Mouse (Mus musculus): ENCODE data around the gene Ppp2r5e.
A peak's percentile ranks its signal among the peaks of the same experiment; 100 is the strongest.

Ppp2r5e gene

DNA sequence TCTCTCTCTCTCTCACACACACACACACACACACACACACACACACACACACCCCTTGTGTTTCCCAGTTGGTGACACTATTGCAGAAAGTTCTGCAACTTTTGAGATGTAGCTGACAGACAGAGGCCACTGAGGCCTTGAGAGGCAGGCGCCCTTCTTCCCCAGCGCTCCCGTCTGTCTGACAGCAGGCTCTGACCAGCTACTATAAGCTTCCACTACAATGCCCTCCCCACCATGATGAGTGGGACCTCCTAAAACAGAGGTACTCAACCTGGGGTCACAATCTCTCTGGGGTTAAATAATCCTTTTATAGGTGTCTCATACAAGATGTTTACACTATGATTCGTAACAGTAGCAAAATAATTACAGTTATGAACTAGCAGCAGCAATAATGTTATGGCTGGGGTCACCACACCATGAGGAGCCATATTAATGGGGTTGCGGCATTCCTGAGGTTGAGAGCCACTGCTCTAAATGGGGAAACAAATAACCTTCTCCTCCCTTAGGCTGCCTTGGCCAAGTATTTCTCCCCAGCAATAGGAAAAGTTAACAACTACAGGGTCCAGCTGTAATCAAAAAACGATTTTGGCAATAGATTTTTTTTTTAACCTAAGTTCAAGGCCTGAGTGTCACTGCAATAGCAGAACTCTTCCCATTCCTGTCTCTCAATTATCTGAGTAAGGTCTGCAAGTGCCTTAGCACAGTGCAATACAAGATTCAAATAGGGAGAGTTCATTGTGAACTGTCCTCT, 58.2 kb downstream of the Ppp2r5e start:
- DNase-seq (ENCODE audit: low spot score in 2 of 2) = no peak

DNA sequence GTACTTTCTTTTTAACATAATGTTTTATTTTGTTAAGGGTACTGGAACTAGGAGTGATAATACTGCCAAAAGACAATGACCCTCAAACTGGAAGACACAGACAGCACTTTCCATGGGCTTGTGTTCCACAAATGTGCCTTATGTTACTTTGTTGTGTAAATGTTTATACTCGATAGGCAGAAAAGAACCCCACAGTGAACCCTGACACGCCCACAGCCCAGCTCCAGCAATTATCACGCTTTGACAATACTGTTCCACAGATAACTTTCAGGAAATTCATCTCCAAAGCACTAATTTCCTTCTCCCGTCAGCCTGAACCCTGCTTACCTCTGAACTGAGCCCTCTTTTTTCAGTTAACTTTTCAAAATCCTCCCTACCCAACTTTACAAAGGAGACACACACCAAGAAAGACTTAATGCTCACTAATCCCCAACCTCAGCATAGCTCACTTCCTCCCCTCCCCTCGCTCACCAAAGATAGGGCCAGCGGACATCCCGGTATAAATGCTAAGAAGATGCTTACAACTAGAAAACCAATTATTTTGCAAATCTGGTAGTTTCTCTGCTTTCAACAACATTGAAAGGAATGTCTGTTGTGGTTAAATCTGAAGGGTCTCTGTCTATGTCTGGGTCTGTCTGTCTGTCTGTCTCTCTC, 58.9 kb downstream of the Ppp2r5e start:
- DNase-seq (ENCODE audit: low spot score in 2 of 2) = no peak

DNA sequence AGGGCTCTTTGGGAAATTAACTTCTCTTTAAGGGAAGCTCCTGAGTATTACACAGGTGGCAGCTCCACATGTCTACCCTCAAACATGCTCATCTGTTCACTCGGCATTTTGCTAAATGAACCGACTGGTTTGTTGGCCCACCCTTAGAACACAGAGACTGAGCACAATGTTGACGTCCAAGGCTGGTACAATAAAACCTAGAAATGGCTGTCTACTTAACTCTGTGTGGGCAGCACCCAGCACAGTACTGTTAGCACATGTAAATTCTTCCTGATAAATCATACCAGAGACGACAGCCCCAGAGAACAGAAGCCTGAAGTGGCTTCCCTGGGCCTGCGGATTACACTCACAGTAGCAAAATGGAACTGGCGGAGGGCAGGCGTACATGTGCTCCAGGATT, 59.5 kb downstream of the Ppp2r5e start:
- no peak for DNase-seq (ENCODE audit: low spot score in 2 of 2)

DNA sequence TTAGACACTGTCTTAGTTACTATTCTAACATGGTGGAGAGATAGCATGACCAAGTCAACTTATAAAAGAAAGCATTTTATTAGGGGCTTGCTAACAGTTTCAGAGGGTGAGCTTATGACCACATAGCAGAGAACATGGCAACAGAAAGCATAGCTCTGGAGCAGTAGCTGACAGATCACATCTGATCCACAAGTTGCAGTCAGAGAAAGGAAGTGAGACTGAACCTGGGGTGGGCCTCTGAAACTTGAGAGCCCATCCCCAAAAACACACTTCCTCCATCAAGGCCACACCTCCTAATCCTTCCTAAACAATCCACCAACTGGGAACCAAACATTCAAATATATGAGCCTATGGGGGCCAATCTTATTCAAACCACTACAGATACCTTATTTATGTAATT, 62.9 kb downstream of the Ppp2r5e start:
- DNase-seq (ENCODE audit: low spot score in 2 of 2) = no peak

DNA sequence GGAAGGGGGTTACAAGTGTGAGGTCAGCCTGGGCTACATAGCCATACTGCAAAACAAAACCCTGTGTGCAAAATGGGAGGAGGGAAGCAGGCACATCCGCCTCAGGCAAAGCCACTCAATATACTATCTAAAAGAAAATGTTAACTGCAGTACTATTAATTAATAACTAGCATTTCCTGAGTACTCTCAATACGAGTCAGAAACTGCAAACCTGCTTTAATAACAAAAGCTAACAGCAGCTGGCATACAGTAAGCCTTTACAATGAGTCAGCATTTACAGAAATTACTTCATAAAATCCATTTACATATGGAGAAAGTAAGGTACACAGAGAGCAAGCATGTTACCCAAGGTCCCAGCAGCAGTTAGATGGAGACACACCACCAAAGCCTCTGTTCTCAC, 64.2 kb downstream of the Ppp2r5e start:
- DNase-seq (ENCODE audit: low spot score in 2 of 2) = no peak

DNA sequence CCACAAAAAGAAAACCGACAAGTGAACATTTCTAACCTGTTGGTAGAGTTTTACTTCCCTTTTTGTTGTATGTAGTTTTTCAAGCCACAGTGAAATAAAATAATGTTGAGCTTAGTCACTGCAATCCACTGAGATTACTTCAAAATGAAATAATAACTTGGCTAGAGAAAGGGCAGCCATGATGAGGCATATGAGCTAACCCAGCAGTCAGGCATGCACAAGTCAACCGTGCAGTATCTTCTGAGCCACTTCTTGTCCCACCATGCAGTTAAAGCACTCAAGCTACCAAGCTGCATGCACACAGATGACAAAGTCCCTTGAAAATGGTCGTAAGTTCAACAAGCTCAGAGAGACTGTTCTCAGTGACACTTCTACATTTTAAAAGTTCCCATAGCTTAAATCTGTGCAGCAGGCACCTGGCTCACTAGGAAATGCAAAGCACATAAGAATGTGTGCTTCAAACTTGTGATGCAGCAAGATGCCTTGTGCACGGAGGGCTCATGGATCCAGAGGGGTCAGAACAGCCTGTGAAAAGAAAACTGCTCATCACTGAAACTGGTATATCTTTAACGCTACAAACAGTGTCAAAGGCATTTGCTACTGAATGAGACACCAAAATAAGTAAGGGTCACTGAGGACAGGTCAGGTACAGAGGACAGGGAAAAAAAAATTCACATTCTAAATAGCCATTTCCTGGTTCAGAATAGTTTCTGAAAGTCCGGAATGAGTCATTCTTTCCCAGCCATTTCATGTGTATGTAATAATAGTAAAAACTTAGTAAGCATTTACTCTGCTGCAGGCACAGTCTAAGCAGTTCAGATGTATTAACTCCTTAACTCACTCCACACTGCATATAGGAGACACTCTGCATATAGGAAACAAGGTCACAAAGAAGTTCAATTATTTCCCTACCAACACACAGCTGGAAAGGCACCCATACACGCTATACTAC, 66.9 kb downstream of the Ppp2r5e start:
- no peak for DNase-seq (ENCODE audit: low spot score in 2 of 2)

DNA sequence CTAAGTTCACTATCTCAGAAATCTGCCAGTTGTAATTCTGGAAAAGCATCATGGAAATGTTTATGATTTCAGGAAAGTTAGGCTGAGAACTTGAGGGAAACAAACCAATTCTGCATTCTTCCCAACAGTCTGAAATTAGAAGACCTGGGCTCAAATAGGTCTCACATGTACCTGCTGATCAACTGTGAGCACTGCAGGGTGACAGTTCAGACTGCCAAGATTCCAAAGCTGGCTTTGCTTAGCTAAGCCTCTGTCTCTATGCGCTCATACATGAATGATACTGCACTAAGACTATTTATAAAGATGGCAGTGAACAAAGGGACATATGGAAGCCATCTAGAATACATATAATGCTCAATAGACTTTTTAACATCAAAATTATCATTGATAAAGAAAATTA, 67.7 kb downstream of the Ppp2r5e start:
- no peak for DNase-seq (ENCODE audit: low spot score in 2 of 2)

DNA sequence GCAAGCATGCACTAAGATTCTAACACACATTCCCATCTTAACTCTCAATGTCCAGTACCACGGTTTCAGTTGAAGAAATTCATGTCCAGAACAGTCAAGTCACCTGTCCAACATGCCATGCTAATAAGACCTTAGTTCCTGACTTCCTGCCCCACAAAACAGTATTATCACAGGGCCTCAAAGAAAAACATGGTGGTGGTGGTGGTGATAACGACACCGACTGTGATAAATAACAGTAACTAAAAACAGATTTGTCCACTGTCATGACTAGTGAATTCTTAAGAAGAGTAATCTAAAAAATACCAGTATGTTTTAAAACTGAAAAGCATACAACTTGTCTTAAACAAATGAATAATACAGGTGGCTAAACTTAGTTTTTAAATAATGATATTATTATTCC, 71.8 kb downstream of the Ppp2r5e start:
- DNase-seq (ENCODE audit: low spot score in 2 of 2) = no peak

DNA sequence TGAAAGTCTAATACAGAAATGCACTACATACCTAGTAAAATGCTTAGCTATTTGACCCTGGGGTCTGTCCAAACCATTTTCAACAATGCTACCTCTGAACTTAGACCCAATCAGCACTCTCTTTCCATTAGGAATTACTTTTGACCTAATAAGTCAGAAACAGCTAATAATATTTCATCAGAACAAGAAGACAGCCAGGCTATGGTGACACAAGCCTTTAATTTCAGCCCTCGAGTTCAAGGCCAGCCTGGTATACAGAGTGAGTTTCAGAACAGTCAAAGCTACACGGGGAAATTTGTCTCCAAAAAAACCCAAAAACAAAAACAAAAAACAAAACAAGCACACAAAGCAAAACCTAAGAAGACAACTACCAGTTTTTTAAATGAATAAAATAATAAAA, 73.1 kb downstream of the Ppp2r5e start:
- no peak for DNase-seq (ENCODE audit: low spot score in 2 of 2)

DNA sequence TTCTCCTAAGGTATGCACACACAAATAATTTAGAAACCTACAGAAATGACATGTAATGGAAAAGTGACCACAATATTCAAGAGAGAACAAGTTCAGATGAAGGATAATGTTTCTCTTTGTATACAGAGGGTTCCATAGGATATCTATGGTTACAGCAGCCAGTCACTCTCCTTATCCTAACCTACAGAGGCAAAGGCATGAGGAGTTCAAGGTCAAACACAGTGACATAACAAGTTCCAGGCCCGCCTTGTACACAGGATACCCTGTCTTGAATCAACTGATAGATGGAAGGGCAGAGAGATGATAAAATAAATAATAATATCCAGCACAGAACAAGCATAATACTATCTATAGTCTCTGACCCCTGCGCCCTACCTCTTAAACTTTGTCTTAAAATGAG, 73.7 kb downstream of the Ppp2r5e start:
- no peak for DNase-seq (ENCODE audit: low spot score in 2 of 2)

DNA sequence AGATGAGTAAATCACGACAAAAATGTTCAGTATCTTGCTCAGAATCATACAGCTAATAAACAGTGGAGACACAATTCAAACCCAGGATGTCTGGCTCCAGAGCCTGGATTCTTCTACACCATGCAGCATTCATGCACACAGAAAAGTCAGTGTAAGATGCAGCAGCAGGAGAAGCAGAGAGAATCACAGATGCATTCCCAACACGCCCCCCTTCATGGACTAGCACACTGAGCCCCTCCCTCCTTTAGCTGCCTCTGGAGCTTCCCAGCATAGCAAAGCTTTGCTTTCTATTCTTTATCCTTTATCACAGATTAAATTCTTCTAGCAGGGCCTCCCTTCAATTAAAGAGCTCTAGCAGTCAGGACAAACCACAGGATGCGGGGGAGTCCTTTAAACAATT, 75.7 kb downstream of the Ppp2r5e start:
- DNase-seq (ENCODE audit: low spot score in 2 of 2) = peak in 1 of 2 experiments; percentile 43

DNA sequence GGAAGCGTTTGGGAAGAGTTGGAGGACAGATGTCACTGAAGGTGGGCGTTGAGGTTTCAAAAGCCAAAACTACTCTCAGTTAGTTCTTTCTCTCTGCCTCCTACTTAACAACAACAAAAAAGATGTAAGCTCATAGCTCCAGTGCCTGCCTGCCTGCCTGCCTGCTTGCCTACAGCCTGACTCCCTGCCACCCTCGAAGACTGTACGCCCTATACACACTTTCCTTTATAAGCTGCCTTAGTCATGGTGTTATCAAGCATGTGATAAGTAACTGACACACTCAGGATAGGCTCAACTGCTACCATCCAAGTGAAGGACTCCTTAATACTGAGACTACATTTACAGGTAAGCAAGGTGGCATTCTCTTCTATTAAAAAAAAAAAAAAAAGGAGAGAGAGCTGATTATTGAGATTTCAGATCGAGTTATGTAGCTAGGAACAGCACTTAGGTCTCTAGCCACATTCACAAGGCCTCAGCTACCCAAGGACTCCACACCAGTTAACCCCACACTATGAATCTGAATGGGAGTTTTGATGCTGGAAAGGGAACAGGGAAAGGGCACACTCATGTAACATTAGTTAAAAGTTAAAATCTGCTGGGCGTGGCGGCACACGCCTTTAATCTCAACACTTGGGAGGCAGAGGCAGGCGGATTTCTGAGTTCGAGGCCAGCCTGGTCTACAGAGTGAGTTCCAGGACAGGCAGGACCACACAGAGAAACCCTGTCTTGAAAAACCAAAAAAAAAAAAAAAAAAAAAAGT, 76.7 kb downstream of the Ppp2r5e start:
- DNase-seq (ENCODE audit: low spot score in 2 of 2) = no peak

DNA sequence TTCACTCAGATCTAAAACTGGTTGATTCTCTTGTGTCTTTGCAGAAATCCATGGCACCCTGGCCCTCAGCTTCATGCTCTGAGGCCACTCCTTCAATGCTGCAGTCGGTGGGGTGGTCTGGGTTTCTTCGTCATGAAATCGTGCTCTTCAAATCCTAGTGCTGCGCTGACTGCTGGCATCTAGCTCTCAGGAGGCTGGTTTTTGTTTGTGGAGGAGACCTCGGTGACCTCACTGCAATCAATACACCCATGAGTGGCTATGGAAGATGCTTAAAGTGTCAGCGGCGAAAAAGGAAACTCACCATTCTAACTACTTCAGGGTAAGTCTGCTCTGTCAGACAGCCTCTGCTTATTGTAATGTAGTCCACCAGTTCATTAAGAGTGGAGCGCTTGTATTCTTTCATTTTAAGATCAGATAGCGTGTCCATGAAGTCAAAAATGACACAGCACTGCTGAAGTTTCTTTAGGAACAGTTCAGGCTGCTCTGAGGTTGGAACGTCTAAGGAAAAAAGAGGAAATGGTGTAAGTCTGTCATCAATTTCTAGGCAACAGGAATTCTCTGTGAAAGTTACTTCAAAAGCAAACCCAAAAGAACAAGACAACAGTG, 80.6 kb downstream of the Ppp2r5e start:
- no peak for DNase-seq (ENCODE audit: low spot score in 2 of 2)

DNA sequence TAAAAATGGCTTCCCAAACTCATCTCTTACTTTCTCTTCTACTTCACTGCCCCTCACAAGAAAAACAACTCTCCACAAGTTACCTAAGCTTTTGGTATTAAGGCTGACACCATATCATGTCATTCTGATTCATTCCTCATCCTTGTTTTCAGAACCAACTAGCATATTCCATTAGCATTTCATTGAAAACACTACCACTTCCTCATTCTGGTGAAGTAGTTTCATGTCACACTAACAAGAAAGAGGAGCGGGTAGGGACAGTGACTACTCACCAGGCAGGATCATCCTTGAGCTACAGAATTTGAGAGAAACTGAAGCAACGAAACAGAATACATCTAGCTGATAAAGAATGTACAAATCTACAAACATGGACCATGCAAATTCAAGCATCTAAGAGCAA, 84.5 kb downstream of the Ppp2r5e start:
- DNase-seq (ENCODE audit: low spot score in 2 of 2) = no peak

DNA sequence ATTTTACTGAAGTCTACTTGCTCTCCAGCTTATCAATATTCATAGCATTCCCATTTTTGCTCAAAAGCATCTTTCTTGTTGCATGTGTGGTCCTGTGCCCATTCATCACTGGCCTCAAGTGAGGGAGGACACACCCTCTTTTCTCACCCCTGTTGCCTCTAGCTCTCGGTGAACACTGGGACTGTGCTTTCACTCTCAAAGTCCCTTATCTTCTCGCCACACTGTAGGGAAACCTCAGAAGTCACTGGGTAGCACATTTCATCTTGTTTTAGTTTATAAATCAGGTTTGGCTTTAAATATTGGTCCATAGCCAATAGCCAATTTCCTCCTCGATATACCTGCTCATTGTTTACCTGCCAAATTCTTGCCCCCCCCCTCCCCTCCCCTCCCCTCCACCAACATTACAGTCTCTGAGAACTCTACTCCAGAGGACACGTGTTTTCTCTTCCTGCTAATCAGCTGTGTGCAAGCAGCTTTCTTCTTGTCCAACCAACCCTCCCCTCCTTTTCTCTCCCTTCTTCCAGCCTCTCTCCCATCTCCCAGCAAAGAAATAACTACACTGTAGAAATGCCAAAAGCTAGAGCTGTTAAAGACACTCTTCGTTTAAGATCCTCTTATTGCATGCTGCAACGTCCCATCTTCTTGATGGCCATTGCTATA, 90.9 kb downstream of the Ppp2r5e start:
- DNase-seq (ENCODE audit: low spot score in 2 of 2) = no peak

DNA sequence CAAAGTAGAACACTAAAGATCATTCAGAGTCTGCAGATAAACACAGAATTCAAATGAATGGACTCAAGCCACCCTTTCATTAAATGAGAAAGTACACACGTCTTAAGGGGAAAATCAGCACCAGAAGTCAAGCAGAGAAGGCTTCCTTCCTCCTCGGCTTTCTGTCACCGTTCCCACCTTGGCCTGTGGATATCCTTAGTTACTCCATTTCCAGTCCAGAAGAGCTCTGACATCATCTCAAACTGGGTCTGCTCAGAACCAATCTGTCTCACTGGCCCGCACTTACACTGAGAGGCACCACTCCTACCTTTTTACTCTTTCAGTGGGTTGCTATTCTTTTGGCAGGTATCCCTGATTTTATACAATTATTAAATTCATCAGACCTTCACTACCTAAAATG, 93.4 kb downstream of the Ppp2r5e start:
- DNase-seq (ENCODE audit: low spot score in 2 of 2) = no peak

DNA sequence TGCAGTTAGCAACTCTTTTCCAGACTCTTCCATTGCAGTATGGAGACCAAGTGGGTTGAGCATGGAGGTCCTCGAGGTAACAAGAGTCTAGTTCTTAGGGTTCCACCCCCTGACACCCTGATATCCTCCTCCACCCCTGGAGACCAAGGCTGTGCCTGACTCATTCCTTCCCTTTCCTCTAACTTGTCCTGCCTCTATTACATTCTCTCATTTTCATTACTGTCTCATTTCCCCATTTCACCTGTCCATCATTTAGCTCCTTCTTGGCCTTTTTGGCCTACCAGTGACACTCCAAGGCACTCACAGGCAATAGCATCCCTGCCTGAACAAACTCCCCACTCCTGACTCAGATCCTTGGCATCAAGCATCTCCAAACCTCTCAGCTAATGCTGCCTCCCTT, 98.3 kb downstream of the Ppp2r5e start:
- no peak for DNase-seq (ENCODE audit: low spot score in 2 of 2)

DNA sequence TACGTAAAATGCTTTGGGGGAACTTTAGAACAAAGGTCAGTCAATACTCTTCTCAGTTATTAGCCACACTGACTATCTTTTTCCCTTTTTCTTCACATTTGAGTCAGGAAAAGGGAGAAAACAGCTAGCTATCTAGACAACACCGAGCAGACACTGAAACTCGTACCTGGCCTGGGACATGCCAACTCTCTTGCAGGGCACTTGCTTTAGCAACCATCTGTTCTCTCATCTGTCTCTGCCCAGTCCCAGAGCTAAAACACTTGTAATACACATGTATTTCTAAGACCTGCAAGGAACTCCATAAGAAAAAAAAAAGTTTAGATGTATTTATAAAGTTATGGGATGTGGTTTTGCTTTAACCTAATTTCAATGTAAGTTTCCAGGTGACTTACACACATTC, 100.4 kb downstream of the Ppp2r5e start:
- no peak for DNase-seq (ENCODE audit: low spot score in 2 of 2)

DNA sequence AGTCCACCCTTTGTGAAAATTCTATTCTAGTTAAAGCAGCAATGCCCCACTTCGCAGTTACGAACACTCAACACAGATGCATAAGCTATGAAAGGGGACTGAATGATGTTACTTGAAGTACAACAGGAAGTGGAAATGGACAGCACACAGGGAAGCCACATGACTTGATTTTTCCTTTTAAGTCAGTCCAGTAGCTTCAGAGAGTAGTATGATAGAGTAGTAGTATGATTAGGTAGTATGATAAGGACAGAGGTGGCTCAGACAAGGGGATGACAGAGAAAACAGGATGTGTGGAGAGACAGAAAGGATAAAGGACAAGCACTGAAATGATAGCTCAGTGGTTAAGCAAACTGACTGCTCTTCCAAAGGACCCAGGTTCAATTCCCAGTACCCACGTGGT, 101.4 kb downstream of the Ppp2r5e start:
- DNase-seq (ENCODE audit: low spot score in 2 of 2) = no peak

DNA sequence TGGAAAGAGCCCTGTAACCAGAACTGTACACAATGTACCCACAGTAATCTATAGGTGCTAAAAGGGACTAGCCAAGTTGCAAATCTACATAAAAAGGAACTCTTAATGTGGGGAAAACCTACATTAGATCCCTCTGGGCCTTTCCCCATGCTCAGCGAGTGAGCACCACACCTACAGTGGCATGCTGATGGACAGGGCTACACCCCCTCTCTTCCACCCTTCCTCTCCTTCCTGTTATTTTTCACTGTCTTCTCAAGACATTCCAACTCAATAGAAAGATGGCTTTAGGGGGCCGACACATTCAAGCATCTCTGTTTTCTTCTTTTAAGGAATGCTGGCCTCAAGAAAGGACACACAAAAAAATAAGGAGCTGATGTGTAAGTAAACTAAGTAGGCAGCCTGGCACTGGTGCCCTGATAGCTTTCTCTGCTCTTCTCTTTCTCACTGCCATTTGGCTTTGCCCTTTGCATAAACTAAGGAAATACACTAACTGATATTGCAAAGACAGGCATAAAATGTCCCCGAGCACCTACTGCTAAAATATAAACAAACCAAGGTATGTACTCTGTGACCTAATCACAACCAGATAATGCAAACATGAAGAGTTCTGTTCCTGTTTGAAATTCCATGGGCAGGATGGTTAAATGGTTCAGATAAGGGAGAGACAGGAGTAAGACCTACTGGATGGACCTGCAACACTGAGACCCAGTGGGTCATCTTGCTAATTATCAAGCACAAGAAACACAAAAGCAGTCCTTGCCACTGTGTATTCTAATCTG, 103.3 kb downstream of the Ppp2r5e start:
- DNase-seq (ENCODE audit: low spot score in 2 of 2) = no peak
